Mouse (Mus musculus) MEL (cell line): Measurements from ENCODE around the gene Cdk14. TPM values are rescaled to one million over a fixed set of nuclear protein-coding genes. Genes with fewer than 3 reads are reported as not detected.

ENCODE experiments used
- DNase-seq: peaks from one replicate; pipeline ENCODE4 v3.0.0; 2011; ENCODE audit warnings: low read depth, low spot score
- H3K27ac ChIP-seq: 2 replicates; pipeline ENCODE4 v1.5.1; 2012; ENCODE audit warnings: low read depth, mild to moderate bottlenecking, control low read depth, low read length, moderate library complexity; ENCODE audit not compliant: control insufficient read depth
- H3K27me3 ChIP-seq, 2 experiments: fragments of 150-350 bp in 1 of 2; sonication (generic) in 1 of 2; 2 replicates each; pipeline ENCODE4 v1.6.1; 2012; ENCODE audit warnings: low read length in 2 of 2, mild to moderate bottlenecking in 2 of 2, improper control_type of control experiment in 1 of 2, moderate library complexity in 1 of 2; ENCODE audit not compliant: insufficient read depth in 2 of 2, control insufficient read depth in 1 of 2
- H3K36me3 ChIP-seq, 2 experiments: 2 replicates each; pipeline ENCODE4 v1.6.1; 2012 to 2014; ENCODE audit warnings: low read length in 2 of 2, improper control_type of control experiment in 1 of 2, inconsistent platforms in 1 of 2, mild to moderate bottlenecking in 1 of 2; ENCODE audit not compliant: insufficient read depth in 2 of 2, control insufficient read depth in 1 of 2
- H3K4me1 ChIP-seq, 2 experiments: fragments of 150-350 bp in 1 of 2; sonication (generic) in 1 of 2; 2 replicates each; pipeline ENCODE4 v1.6.1; 2012; ENCODE audit warnings: low read length in 2 of 2, improper control_type of control experiment in 1 of 2, mild to moderate bottlenecking in 1 of 2; ENCODE audit not compliant: insufficient read depth in 2 of 2, control insufficient read depth in 1 of 2
- H3K4me3 ChIP-seq, 2 experiments: fragments of 150-350 bp in 1 of 2; sonication (generic) in 1 of 2; 2 replicates each; pipeline ENCODE4 v1.5.1; 2012; ENCODE audit warnings: low read depth in 2 of 2, low read length in 2 of 2, mild to moderate bottlenecking in 2 of 2, moderate library complexity in 2 of 2, control low read depth in 1 of 2, improper control_type of control experiment in 1 of 2; ENCODE audit not compliant: control insufficient read depth in 1 of 2, insufficient read depth in 1 of 2
- H3K79me2 ChIP-seq: 2 replicates; pipeline ENCODE4 v1.6.1; 2012; ENCODE audit warnings: mild to moderate bottlenecking, low read length, moderate library complexity; ENCODE audit not compliant: control insufficient read depth, poor library complexity, insufficient read depth
- H3K9ac ChIP-seq: 2 replicates; pipeline ENCODE4 v1.6.1; 2012; ENCODE audit warnings: low read depth, mild to moderate bottlenecking, control low read depth, low read length, moderate library complexity; ENCODE audit not compliant: control insufficient read depth, poor library complexity, severe bottlenecking
- H3K9me3 ChIP-seq: fragments of 150-350 bp; sonication (generic); replicated peaks from 2 replicates; pipeline ENCODE4 v1.6.1; 2012; ENCODE audit warnings: mild to moderate bottlenecking, low read length, improper control_type of control experiment, moderate library complexity; ENCODE audit not compliant: insufficient read depth
- CHD2 ChIP-seq: IDR thresholded peaks from 2 replicates; pipeline ENCODE4 v1.6.1; 2011; ENCODE audit warnings: low read length, improper control_type of control experiment
- CTCF ChIP-seq, 3 experiments: IDR thresholded peaks in 2 of 3; conservative IDR thresholded peaks in 1 of 3; 2 replicates each; pipeline ENCODE4 v1.5.1; 2011 to 2012; ENCODE audit warnings: low read length in 3 of 3, low read depth in 2 of 3, mild to moderate bottlenecking in 2 of 3, improper control_type of control experiment in 1 of 3, inconsistent platforms in 1 of 3, mixed read lengths in 1 of 3, moderate library complexity in 1 of 3; ENCODE audit not compliant: control insufficient read depth in 1 of 3, insufficient read depth in 1 of 3, poor library complexity in 1 of 3, severe bottlenecking in 1 of 3
- E2F4 ChIP-seq: IDR thresholded peaks from 2 replicates; pipeline ENCODE4 v1.6.1; 2011; ENCODE audit warnings: low read depth, low read length, improper control_type of control experiment, borderline replicate concordance
- ELF1 ChIP-seq: IDR thresholded peaks from 2 replicates; pipeline ENCODE4 v1.6.1; 2014; ENCODE audit warnings: low read depth, mild to moderate bottlenecking, inconsistent platforms, low read length, improper control_type of control experiment, moderate library complexity
- EP300 ChIP-seq, 2 experiments: IDR thresholded peaks; 2 replicates each; pipeline ENCODE4 v1.6.1; 2011; ENCODE audit warnings: improper control_type of control experiment in 2 of 2, low read length in 2 of 2, low read depth in 1 of 2, mild to moderate bottlenecking in 1 of 2
- ETS1 ChIP-seq: IDR thresholded peaks from 2 replicates; pipeline ENCODE4 v1.6.1; 2012; ENCODE audit warnings: low read depth, mild to moderate bottlenecking, inconsistent platforms, low read length, improper control_type of control experiment, moderate library complexity
- GABPA ChIP-seq: IDR thresholded peaks from 2 replicates; pipeline ENCODE4 v1.6.1; 2012; ENCODE audit warnings: low read depth, mild to moderate bottlenecking, inconsistent platforms, low read length, improper control_type of control experiment, moderate library complexity
- GATA1 ChIP-seq: IDR thresholded peaks from 2 replicates; pipeline ENCODE4 v1.6.1; 2011; ENCODE audit warnings: low read depth, low read length, improper control_type of control experiment
- JUND ChIP-seq: IDR thresholded peaks from 2 replicates; pipeline ENCODE4 v1.6.1; 2011; ENCODE audit warnings: low read depth, mild to moderate bottlenecking, improper control_type of control experiment, low read length
- KAT2A ChIP-seq: conservative IDR thresholded peaks from 2 replicates; pipeline ENCODE4 v1.6.1; 2012; ENCODE audit warnings: low read depth, low read length, improper control_type of control experiment, inconsistent platforms
- MAFK ChIP-seq: IDR thresholded peaks from 2 replicates; pipeline ENCODE4 v1.6.1; 2011; ENCODE audit warnings: low read depth, mild to moderate bottlenecking, low read length, improper control_type of control experiment, borderline replicate concordance
- MAX ChIP-seq: IDR thresholded peaks from 2 replicates; pipeline ENCODE4 v1.6.1; 2011; ENCODE audit warnings: low read length, improper control_type of control experiment
- MEF2A ChIP-seq: IDR thresholded peaks from 2 replicates; pipeline ENCODE4 v1.6.1; 2014; ENCODE audit warnings: low read depth, mild to moderate bottlenecking, inconsistent platforms, low read length, improper control_type of control experiment; ENCODE audit not compliant: poor library complexity, insufficient replicate concordance, severe bottlenecking; ENCODE audit errors: extremely low read depth
- MYC ChIP-seq: IDR thresholded peaks from 2 replicates; pipeline ENCODE4 v1.6.1; 2011; ENCODE audit warnings: low read depth, mild to moderate bottlenecking, low read length, improper control_type of control experiment, moderate library complexity
- NRF1 ChIP-seq: IDR thresholded peaks from 2 replicates; pipeline ENCODE4 v1.6.1; 2014; ENCODE audit warnings: low read depth, mild to moderate bottlenecking, inconsistent platforms, low read length, improper control_type of control experiment, moderate library complexity; ENCODE audit not compliant: poor library complexity, insufficient read depth, severe bottlenecking
- POLR2A ChIP-seq, 2 experiments: IDR thresholded peaks; 2 replicates each; pipeline ENCODE4 v1.6.1; 2011 to 2012; ENCODE audit warnings: low read length in 2 of 2, mild to moderate bottlenecking in 2 of 2, control low read depth in 1 of 2, improper control_type of control experiment in 1 of 2, low read depth in 1 of 2, moderate library complexity in 1 of 2; ENCODE audit not compliant: control insufficient read depth in 1 of 2, insufficient read depth in 1 of 2, poor library complexity in 1 of 2
- POLR2AphosphoS2 ChIP-seq: IDR thresholded peaks from 2 replicates; pipeline ENCODE4 v1.6.1; 2011; ENCODE audit warnings: low read length, improper control_type of control experiment
- RAD21 ChIP-seq: IDR thresholded peaks from 2 replicates; pipeline ENCODE4 v1.6.1; 2011; ENCODE audit warnings: mild to moderate bottlenecking, low read depth, low read length, improper control_type of control experiment
- RCOR1 ChIP-seq: IDR thresholded peaks from 2 replicates; pipeline ENCODE4 v1.6.1; 2012; ENCODE audit warnings: low read depth, mild to moderate bottlenecking, inconsistent platforms, low read length, improper control_type of control experiment
- SMC3 ChIP-seq: IDR thresholded peaks from 2 replicates; pipeline ENCODE4 v1.6.1; 2011; ENCODE audit warnings: low read depth, low read length, improper control_type of control experiment
- TCF12 ChIP-seq: IDR thresholded peaks from 2 replicates; pipeline ENCODE4 v1.6.1; 2014; ENCODE audit warnings: low read depth, mild to moderate bottlenecking, inconsistent platforms, low read length, improper control_type of control experiment, moderate library complexity
- USF2 ChIP-seq, 2 experiments: IDR thresholded peaks; 2 replicates each; pipeline ENCODE4 v1.6.1; 2011 to 2012; ENCODE audit warnings: improper control_type of control experiment in 2 of 2, low read length in 2 of 2, borderline replicate concordance in 1 of 2, inconsistent platforms in 1 of 2, low read depth in 1 of 2, mild to moderate bottlenecking in 1 of 2; ENCODE audit not compliant: insufficient read depth in 1 of 2
- ZC3H11A ChIP-seq: IDR thresholded peaks from 2 replicates; pipeline ENCODE4 v1.6.1; 2012; ENCODE audit warnings: low read depth, mild to moderate bottlenecking, inconsistent platforms, low read length, improper control_type of control experiment
- ZNF384 ChIP-seq: IDR thresholded peaks from 2 replicates; pipeline ENCODE4 v1.6.1; 2012; ENCODE audit warnings: low read depth, mild to moderate bottlenecking, inconsistent platforms, low read length, improper control_type of control experiment
- polyA plus RNA-seq, 2 experiments: library from polyadenylated mRNA; stranded (reverse) in 1 of 2; unstranded in 1 of 2; fragments of >175 nt in 1 of 2; fragments of >200 nt in 1 of 2; gene quantifications; 2 replicates each; pipeline versions ENCODE4 v1.2.1 to v1.2.4; 2012; ENCODE audit warnings: low replicate concordance in 2 of 2, low read depth in 1 of 2; ENCODE audit not compliant: insufficient read length in 2 of 2, insufficient read depth in 1 of 2, missing spikeins in 1 of 2
- total RNA-seq: library from RNA; depleted of rRNA; stranded (reverse); fragments of 300-350 nt; gene quantifications from 2 replicates; pipeline ENCODE4 v1.2.3, GENCODE M21; 2012

Gene Cdk14
- total and polyA plus RNA-seq, 3 experiments, result not detected

GRCm38 (mm10) chr5:5253177-5253576, 166.9 kb downstream of the Cdk14 start:
- DNase-seq, result no peak
- no peak overlapping the region for H3K9ac ChIP-seq
- H3K4me3 ChIP-seq, result no peak overlapping the region
- no peaks in the 10 kb centered on the region for H3K36me3 ChIP-seq
- no peaks in the 10 kb centered on the region for H3K27me3 ChIP-seq
- H3K27ac ChIP-seq, result no peak overlapping the region
- no peaks in the 10 kb centered on the region for H3K79me2 ChIP-seq
- H3K9me3 ChIP-seq, result no peaks in the 10 kb centered on the region
- H3K4me1 ChIP-seq, result no peaks in the 10 kb centered on the region
- TF ChIP-seq ELF1, result no peak
- TF ChIP-seq CHD2, result no peak
- TF ChIP-seq NRF1, result no peak
- no peak for TF ChIP-seq GABPA
- TF ChIP-seq CTCF (IDR thresholded peaks at IDR 0.05 in 2 of 3, conservative IDR thresholded peaks at IDR 0.05 in 1 of 3; ENCODE audit: control insufficient read depth in 1 of 3, insufficient read depth in 1 of 3, low read depth in 2 of 3, low read length in 3 of 3, poor library complexity in 1 of 3, severe bottlenecking in 1 of 3), result no peak
- TF ChIP-seq MEF2A, result no peak
- no peak for TF ChIP-seq POLR2A (IDR thresholded peaks at IDR 0.05; ENCODE audit: control insufficient read depth in 1 of 2, insufficient read depth in 1 of 2, low read depth in 1 of 2, low read length in 2 of 2, poor library complexity in 1 of 2)
- TF ChIP-seq E2F4, result no peak
- no peak for TF ChIP-seq KAT2A
- no peak for TF ChIP-seq MAFK
- TF ChIP-seq ETS1, result no peak
- TF ChIP-seq JUND, result no peak
- no peak for TF ChIP-seq ZC3H11A
- no peak for TF ChIP-seq MYC
- TF ChIP-seq POLR2AphosphoS2, result no peak
- TF ChIP-seq SMC3, result no peak
- TF ChIP-seq USF2 (IDR thresholded peaks at IDR 0.05; ENCODE audit: borderline replicate concordance in 1 of 2, insufficient read depth in 1 of 2, low read depth in 1 of 2, low read length in 2 of 2), result no peak
- no peak for TF ChIP-seq RAD21
- TF ChIP-seq GATA1, result no peak

- Histone ChIP-seq H3K79me2 (no peaks in the 10 kb centered on the region), H3K9me3 (no peaks in the 10 kb centered on the region), H3K27ac (no peak overlapping the region), H3K4me1 (no peaks in the 10 kb centered on the region), H3K4me3 (no peak overlapping the region), H3K36me3 (no peaks in the 10 kb centered on the region), H3K9ac (no peak overlapping the region), H3K27me3 (no peaks in the 10 kb centered on the region)
- no peak for DNase-seq
- no peak for TF ChIP-seq MAX
- no peak for TF ChIP-seq ZNF384
- no peak for TF ChIP-seq EP300 (IDR thresholded peaks at IDR 0.05; ENCODE audit: low read depth in 1 of 2, low read length in 2 of 2)
- no peak for TF ChIP-seq ETS1
- no peak for TF ChIP-seq KAT2A
- TF ChIP-seq NRF1, result no peak
- no peak for TF ChIP-seq TCF12
- no peak for TF ChIP-seq GATA1
- no peak for TF ChIP-seq RCOR1
- no peak for TF ChIP-seq JUND
- TF ChIP-seq USF2 (IDR thresholded peaks at IDR 0.05; ENCODE audit: borderline replicate concordance in 1 of 2, insufficient read depth in 1 of 2, low read depth in 1 of 2, low read length in 2 of 2), result no peak
- TF ChIP-seq GABPA, result no peak
- TF ChIP-seq, all 39 proteins: peak for 0
Measured at GRCm38 (mm10) chr5:5247671-5248070, 172.4 kb downstream of the Cdk14 start.
